Mouse (Mus musculus): ENCODE measurements around the gene Krtap14.

GRCm38 (mm10) chr16:88869311-88869710 lies 43.4 kb upstream of the Krtap14 start, which contains the start of gene Krtap19-1:
- no peak for TF ChIP-seq POLR2A (IDR thresholded peaks at IDR 0.05; ENCODE audit: insufficient read depth, low read length)
- no peak for TF ChIP-seq CTCF (IDR thresholded peaks at IDR 0.05; ENCODE audit: low read depth, low read length)
- no peak for TF ChIP-seq EP300 (IDR thresholded peaks at IDR 0.05; ENCODE audit: insufficient read depth, low read depth, low read length)

Data from ES-Bruce4 (cell line).